Mouse (Mus musculus): ENCODE data around the gene Higd1a.

- TF ChIP-seq CTCF (IDR thresholded peaks at IDR 0.05; ENCODE audit: borderline replicate concordance, control insufficient read depth, extremely low read depth, insufficient read depth, low read length, poor library complexity) (no peak), POLR2A (IDR thresholded peaks at IDR 0.05; ENCODE audit: control insufficient read depth, extremely low read depth, insufficient read depth, low read length, poor library complexity) (no peak)
Measured at GRCm38 (mm10) chr9:121815183-121815582, 43.0 kb downstream of the Higd1a start.
